Mouse (Mus musculus): ENCODE measurements around the gene Pirb. TPM values are rescaled to one million over a fixed set of nuclear protein-coding genes. Genes with fewer than 3 reads are reported as not detected.

The Pirb gene
- 24.2 and 41.3 TPM in 2 replicates for polyA plus RNA-seq (2012; ENCODE audit: low replicate concordance)

DNA sequence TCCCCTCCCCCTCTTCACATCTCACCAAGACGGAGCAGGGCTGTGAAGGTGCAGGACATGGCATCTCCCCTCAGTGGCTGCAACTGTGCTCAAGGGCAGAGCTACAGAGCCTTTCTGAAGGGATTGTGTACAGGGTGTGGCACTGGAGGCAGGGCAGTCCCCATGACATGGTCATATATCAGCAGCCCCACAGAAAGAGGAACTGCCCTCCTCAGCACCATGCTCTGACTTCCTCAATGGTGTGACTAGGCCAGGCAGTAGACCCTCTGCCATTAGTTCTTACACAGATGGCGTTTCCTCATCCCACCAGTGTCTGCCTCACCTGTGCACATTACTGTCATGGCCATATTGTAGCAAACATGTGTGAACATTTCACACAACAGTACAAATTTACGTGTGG, at the start of gene Pirb:
TSS of gene Pirb (minus strand) at position 124 of the 400 bp plus-strand sequence.

DNA sequence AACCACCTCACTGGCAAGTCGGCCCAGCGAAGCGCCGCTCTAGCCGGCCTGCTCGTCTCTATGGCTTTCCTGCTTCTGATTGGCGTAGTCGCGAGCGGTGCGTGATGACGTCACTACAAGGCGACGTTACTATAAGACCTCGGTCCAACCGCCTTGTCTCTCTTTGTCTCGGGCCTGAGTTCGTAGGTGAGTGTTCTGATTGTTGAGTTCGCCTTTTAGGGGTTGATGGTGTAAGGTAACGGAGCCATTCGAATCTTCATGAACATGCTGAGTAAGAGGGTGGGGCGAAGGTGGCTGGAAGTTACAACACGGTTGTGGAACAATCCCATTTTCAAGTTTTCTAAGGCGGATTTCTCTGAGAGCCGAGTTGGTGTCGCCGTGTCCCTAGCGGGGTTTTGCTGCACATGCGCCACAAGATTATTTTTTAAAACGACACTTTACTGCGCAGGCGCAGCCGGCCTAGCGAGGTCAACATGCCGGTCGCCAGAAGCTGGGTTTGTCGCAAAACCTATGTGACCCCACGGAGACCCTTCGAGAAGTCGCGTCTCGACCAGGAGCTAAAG, 16.2 kb downstream of the Pirb start, which contains the start of gene Rps9:
TSS of gene Rps9 (plus strand) at position 115 of the 563 bp plus-strand sequence.

DNA sequence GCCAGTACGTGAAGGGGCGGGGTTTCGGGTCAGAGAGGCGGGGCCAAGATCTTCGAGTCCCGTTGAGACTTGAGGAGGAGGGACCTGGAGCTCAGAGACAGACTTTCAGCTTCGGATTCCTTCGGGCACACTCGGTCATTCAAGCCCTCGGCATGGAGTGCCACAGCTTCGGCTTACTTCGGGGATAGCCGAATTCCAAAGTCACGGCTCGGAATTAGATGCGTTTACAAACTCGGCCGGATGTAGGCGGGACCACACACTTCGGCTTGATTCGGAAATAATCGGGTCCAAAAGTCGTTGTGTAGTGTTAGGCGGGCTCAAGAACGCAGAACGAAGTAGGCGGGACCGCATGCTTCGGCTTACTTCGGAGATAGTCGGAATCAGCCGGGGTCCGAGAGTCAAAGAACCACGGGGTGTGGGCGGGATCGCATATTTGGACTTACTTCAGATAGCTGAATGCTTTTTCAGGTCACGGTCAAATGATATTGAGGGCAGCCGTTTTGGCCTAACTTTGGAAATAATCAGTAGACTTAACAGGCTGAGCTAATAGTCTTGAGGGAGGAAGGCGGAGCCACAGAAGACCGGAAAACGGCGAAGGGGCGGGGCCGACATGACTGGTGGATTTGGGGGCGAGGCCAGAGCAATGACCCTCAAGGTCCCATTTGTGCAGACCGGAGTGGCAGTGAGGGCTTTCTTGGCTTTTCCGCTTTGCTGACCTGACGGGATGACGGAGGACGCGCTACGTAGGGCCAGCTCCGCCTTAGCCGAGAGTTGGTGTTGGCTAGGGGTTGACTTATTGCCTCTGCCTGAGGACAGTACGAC, 27.0 kb downstream of the Pirb start, which contains the start of gene Mboat7:
TSS of gene Mboat7 (minus strand) at position 537 of the 822 bp plus-strand sequence.

DNA sequence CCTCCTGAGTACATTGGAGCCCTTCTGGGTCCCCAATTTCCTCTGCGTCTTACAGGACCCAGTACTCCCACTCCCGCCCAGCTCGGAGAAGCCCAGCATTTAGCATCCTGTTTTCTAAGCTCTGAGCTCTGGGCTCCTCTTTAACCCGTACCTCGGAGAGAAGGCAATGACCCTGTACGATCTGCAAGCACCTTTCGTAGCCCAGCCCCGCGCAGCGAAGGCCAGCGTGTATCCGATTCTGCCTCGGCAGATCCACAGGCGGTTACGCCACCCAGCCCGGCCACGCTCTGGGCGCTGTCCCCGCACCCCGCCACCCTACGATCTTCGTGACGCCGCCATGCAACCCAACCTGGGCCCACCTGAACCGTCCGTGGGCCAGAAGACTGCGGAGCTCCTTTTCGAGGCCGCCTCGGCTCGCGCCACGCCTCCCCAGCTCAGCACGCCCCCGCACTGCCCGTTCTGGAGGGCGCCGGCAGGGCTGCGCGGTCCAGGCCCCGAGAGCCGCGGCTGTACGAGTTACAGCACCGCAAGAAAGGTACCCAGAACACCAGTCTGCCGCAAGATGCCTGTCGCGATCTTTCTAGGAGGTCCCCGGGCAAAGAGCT, 27.7 kb downstream of the Pirb start, which contains the start of gene Tsen34:
TSS of gene Tsen34 (plus strand) at position 482 of the 605 bp plus-strand sequence.

DNA sequence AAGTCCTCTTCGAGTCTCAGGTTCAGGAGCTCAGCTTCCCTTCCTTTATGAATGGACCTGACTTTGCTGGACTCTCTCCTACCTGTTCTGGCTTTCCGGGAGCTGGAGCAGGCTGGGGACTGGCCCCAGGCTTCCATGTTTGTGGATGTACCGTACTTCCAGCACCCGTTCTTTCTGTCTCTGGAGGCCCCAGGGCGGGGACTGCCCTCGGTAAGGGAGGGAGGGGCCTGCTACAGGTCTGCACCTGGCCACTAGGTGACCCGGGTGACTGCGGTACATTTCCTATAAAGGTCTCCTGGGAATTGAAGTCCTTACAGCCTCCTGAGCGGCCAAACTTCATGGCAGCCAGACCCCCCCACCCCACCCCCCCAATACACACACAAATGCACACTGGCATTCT, 42.8 kb downstream of the Pirb start, which contains the start of gene Tmc4:
TSS of gene Tmc4 (minus strand) at position 212 of the 400 bp plus-strand sequence.

DNA sequence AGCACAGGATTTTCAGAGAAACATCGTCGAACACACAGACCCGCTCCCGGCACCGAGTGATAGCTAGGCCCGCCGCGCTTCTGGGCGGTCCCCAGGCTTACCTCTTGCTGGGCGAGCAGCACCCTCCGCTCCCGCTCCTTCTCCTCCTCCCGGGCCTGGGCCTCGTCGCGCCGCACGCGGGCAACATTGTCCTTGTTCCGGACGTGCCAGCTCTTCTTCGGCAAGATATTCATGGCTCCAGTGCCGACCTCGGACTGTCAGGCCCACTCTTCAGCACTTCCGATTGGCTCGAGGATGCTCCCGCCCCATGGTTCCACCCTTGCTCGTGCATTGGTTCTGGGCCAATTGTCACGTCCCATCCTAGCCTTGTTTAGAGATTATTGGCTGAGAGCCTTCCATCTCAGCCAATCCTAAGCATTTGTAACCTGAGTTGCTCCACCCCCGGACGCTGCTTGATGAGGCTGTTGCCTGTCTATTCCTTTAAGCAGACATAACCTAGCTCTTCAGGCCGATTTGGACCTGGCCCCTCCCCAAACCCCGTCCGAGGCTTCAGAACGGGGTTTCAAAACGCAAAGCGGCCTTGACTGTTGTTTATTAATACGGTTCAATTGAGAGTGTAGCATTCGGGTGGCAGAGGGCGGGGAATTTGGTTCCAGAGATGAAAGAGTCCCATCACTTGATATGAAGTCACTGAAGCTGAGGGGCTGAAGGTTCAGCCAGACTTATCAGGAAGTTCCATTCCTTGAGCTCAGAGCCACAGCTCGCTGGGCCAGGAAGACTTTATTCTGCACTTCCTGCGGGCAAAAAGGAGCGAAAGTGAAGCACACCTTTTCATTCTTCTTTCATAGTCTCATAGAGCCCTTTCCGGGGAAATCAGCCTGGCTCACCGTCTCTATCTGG, 54.7 kb downstream of the Pirb start, which contains the start of gene Leng1:
TSS of gene Leng1 (minus strand) at position 626 of the 900 bp plus-strand sequence.

Other genes starting within 250 kb of the Pirb start
- 0.34 and 0.93 TPM in 2 replicates for gene Tarm1, start 217.8 kb downstream of the Pirb start, polyA plus RNA-seq (2012; ENCODE audit: low replicate concordance)
- gene Oscar, start 104.2 kb downstream of the Pirb start, polyA plus RNA-seq (2012; ENCODE audit: low replicate concordance) = not detected in 2 replicates
- gene Ndufa3, start 103.0 kb downstream of the Pirb start, polyA plus RNA-seq (2012; ENCODE audit: low replicate concordance) = 27.0 and 40.6 TPM in 2 replicates
- 20.6 and 34.3 TPM in 2 replicates for gene Tfpt, start 90.5 kb downstream of the Pirb start, polyA plus RNA-seq (2012; ENCODE audit: low replicate concordance)
- 11.3 and 22.6 TPM in 2 replicates for gene Prpf31, start 90.4 kb downstream of the Pirb start, polyA plus RNA-seq (2012; ENCODE audit: low replicate concordance)
- 337 and 537 TPM in 2 replicates for gene Cnot3, start 75.1 kb downstream of the Pirb start, polyA plus RNA-seq (2012; ENCODE audit: low replicate concordance)
- 12.3 and 12.7 TPM in 2 replicates for gene Leng1, start 54.6 kb downstream of the Pirb start, polyA plus RNA-seq (2012; ENCODE audit: low replicate concordance)
- 5.6 and 9.1 TPM in 2 replicates for gene Tmc4, start 42.8 kb downstream of the Pirb start, polyA plus RNA-seq (2012; ENCODE audit: low replicate concordance)
- 53.9 and 185 TPM in 2 replicates for gene Tsen34, start 27.5 kb downstream of the Pirb start, polyA plus RNA-seq (2012; ENCODE audit: low replicate concordance)
- gene Mboat7, start 26.9 kb downstream of the Pirb start, polyA plus RNA-seq (2012; ENCODE audit: low replicate concordance) = 125 and 266 TPM in 2 replicates
- 144 and 1,440 TPM in 2 replicates for gene Rps9, start 16.4 kb downstream of the Pirb start, polyA plus RNA-seq (2012; ENCODE audit: low replicate concordance)
- gene Gm15448, start 105.3 kb upstream of the Pirb start, polyA plus RNA-seq (2012; ENCODE audit: low replicate concordance) = 0.24 and 0.38 TPM in 2 replicates
- gene Pira2, start 124.7 kb upstream of the Pirb start, polyA plus RNA-seq (2012; ENCODE audit: low replicate concordance) = 2.6 and 2.7 TPM in 2 replicates
- gene Gm14548, start 177.7 kb upstream of the Pirb start, polyA plus RNA-seq (2012; ENCODE audit: low replicate concordance) = 3.0 and 5.9 TPM in 2 replicates
- gene Lilra6, start 195.1 kb upstream of the Pirb start, polyA plus RNA-seq (2012; ENCODE audit: low replicate concordance) = 3.2 and 5.7 TPM in 2 replicates

All from hematopoietic multipotent progenitor cell, adult 10-12 weeks (in vitro differentiated cells).